Mouse (Mus musculus) cerebellum, adult 9-10 months (tissue): ENCODE data around the gene Pde11a.

Experiments used
- DNase-seq: peaks from one replicate; pipeline ENCODE4 v3.0.0; 2022

The Pde11a gene

GRCm38 (mm10) chr2:76050911-76051310 is 287.7 kb downstream of the Pde11a start:
- no peak for DNase-seq

- DNase-seq: no peak
Observed at GRCm38 (mm10) chr2:76050092-76050491, 288.5 kb downstream of the Pde11a start.

- no peak for DNase-seq
Observed at GRCm38 (mm10) chr2:76049529-76049928, 289.0 kb downstream of the Pde11a start.

GRCm38 (mm10) chr2:76047740-76048139 is 290.8 kb downstream of the Pde11a start:
- no peak for DNase-seq

- DNase-seq: no peak
Observed at GRCm38 (mm10) chr2:76042210-76042609, 296.4 kb downstream of the Pde11a start.

GRCm38 (mm10) chr2:76040116-76040515 is 298.5 kb downstream of the Pde11a start:
- no peak for DNase-seq

- peak; percentile 69 for DNase-seq
Observed at GRCm38 (mm10) chr2:76030080-76030479, 308.5 kb downstream of the Pde11a start.

- peak; percentile 51 for DNase-seq
Observed at GRCm38 (mm10) chr2:76029081-76029901, 309.3 kb downstream of the Pde11a start.

GRCm38 (mm10) chr2:76016890-76017289 is 321.7 kb downstream of the Pde11a start:
- DNase-seq: no peak

GRCm38 (mm10) chr2:76016136-76016535 is 322.4 kb downstream of the Pde11a start:
- no peak for DNase-seq

- DNase-seq: no peak
Observed at GRCm38 (mm10) chr2:76015460-76015859, 323.1 kb downstream of the Pde11a start.

GRCm38 (mm10) chr2:76014659-76015058 is 323.9 kb downstream of the Pde11a start:
- no peak for DNase-seq

GRCm38 (mm10) chr2:76006194-76006593 is 332.4 kb downstream of the Pde11a start:
- DNase-seq: no peak

- DNase-seq: no peak
Observed at GRCm38 (mm10) chr2:76002899-76003298, 335.7 kb downstream of the Pde11a start.

- peak; percentile 34 for DNase-seq
Observed at GRCm38 (mm10) chr2:76001392-76001791, 337.2 kb downstream of the Pde11a start.

GRCm38 (mm10) chr2:75999636-76000035 is 338.9 kb downstream of the Pde11a start:
- DNase-seq: no peak

- peak; percentile 61 for DNase-seq
Observed at GRCm38 (mm10) chr2:75998692-75999091, 339.9 kb downstream of the Pde11a start.

GRCm38 (mm10) chr2:75997726-75998125 is 340.8 kb downstream of the Pde11a start:
- DNase-seq: no peak

- no peak for DNase-seq
Observed at GRCm38 (mm10) chr2:75994841-75995240, 343.7 kb downstream of the Pde11a start.

- no peak for DNase-seq
Observed at GRCm38 (mm10) chr2:75991581-75992205, 346.9 kb downstream of the Pde11a start.

GRCm38 (mm10) chr2:75990885-75991539 is 347.6 kb downstream of the Pde11a start:
- peak; percentile 55 for DNase-seq

GRCm38 (mm10) chr2:75989694-75990093 is 348.9 kb downstream of the Pde11a start:
- DNase-seq: no peak

- no peak for DNase-seq
Observed at GRCm38 (mm10) chr2:75988779-75989363, 349.7 kb downstream of the Pde11a start.
